Mouse (Mus musculus) thymus, adult 2 months (tissue): ENCODE results near the gene Tchp. TPM values are rescaled to one million over a fixed set of nuclear protein-coding genes. Genes with fewer than 3 reads are reported as not detected.

ENCODE experiments used
- DNase-seq: peaks from one replicate; pipeline ENCODE4 v3.0.0; 2021
- H3K27ac ChIP-seq: fragments of 200-500 bp; 2 replicates; pipeline ENCODE4 v1.5.1; 2012; ENCODE audit warnings: low read length, control low read depth; ENCODE audit not compliant: control insufficient read depth, insufficient read depth
- H3K27me3 ChIP-seq: fragments of 200-500 bp; 2 replicates; pipeline ENCODE4 v1.6.1; 2012; ENCODE audit warnings: mild to moderate bottlenecking, low read length, moderate library complexity, mixed read lengths; ENCODE audit not compliant: control insufficient read depth, insufficient read depth
- H3K36me3 ChIP-seq: fragments of 200-500 bp; 2 replicates; pipeline ENCODE4 v1.6.1; 2012; ENCODE audit warnings: mild to moderate bottlenecking, low read length, moderate library complexity; ENCODE audit not compliant: control insufficient read depth, insufficient read depth
- H3K4me1 ChIP-seq: fragments of 200-500 bp; replicated peaks from 2 replicates; pipeline ENCODE4 v1.6.1; 2012; ENCODE audit warnings: low read length; ENCODE audit not compliant: control insufficient read depth, insufficient read depth
- H3K4me3 ChIP-seq: fragments of 200-500 bp; 2 replicates; pipeline ENCODE4 v1.5.1; 2012; ENCODE audit warnings: mild to moderate bottlenecking, low read length, control low read depth, moderate library complexity; ENCODE audit not compliant: control insufficient read depth, insufficient read depth
- CTCF ChIP-seq: fragments of 200-500 bp; IDR thresholded peaks from 2 replicates; pipeline ENCODE4 v1.5.1; 2012; ENCODE audit warnings: mild to moderate bottlenecking, control low read depth, low read length, moderate library complexity, borderline replicate concordance; ENCODE audit not compliant: control insufficient read depth, poor library complexity, insufficient read depth; ENCODE audit errors: extremely low read depth
- POLR2A ChIP-seq: fragments of 200-500 bp; IDR thresholded peaks from 2 replicates; pipeline ENCODE4 v1.6.1; 2012; ENCODE audit warnings: mild to moderate bottlenecking, low read length, control low read depth, moderate library complexity; ENCODE audit not compliant: control insufficient read depth, poor library complexity, insufficient read depth; ENCODE audit errors: extremely low read depth
- WGBS: fragments of 180-500 bp; shearing (Covaris S2); methylation state at CpG from one replicate; pipeline ENCODE4 v1.1.7; 2018; 5-methylcytosine and 5-hydroxymethylcytosine counted together
- polyA plus RNA-seq: library from polyadenylated mRNA; depleted of rRNA; stranded (reverse); fragments of >200 nt; gene quantifications from 2 replicates; pipeline ENCODE4 v1.2.3, GENCODE M21; 2012

Tchp gene
- polyA plus RNA-seq, 1 experiment = 25.6 TPM

GRCm38 (mm10) chr5:114742572-114742971 lies 35.0 kb downstream of the Tchp start:
- Histone ChIP-seq H3K27me3 (no peaks in the 10 kb centered on the region), H3K36me3 (peaks cover 90% of the 10 kb centered on the region), H3K4me1 (no peaks in the 10 kb centered on the region)

GRCm38 (mm10) chr5:114742998-114743696 lies 35.6 kb downstream of the Tchp start:
- DNase-seq = no peak
- no peak for TF ChIP-seq POLR2A
- TF ChIP-seq CTCF = no peak
- WGBS = 97% methylated on average over 13 of the region's 13 CpGs
- Histone ChIP-seq H3K27me3 (no peaks in the 10 kb centered on the region), H3K4me1 (no peaks in the 10 kb centered on the region), H3K4me3 (no peak overlapping the region), H3K27ac (no peak overlapping the region), H3K36me3 (peaks cover 90% of the 10 kb centered on the region)

More at GRCm38 (mm10) chr5:114742572-114742971, 35.0 kb downstream of the Tchp start:
- no peak overlapping the region for H3K27ac ChIP-seq
- no peak for TF ChIP-seq CTCF
- TF ChIP-seq POLR2A = no peak
- no peak overlapping the region for H3K4me3 ChIP-seq
- no peak for DNase-seq
- WGBS = 96% methylated on average over 10 of the region's 10 CpGs

- Histone ChIP-seq H3K27ac (no peak overlapping the region), H3K4me1 (no peaks in the 10 kb centered on the region), H3K4me3 (no peak overlapping the region), H3K36me3 (peaks cover 90% of the 10 kb centered on the region), H3K27me3 (no peaks in the 10 kb centered on the region)
- 96% methylated on average over 8 of the region's 8 CpGs for WGBS
- DNase-seq = no peak
- no peak for TF ChIP-seq POLR2A
- TF ChIP-seq CTCF = no peak
These were observed 36.1 kb downstream of the Tchp start for GRCm38 (mm10) chr5:114743697-114744090.

- peaks cover 90% of the 10 kb centered on the region for H3K36me3 ChIP-seq
- H3K27me3 ChIP-seq = no peaks in the 10 kb centered on the region
- H3K4me1 ChIP-seq = no peaks in the 10 kb centered on the region
- DNase-seq = no peak
- 87% methylated on average over 5 of the region's 5 CpGs for WGBS
- TF ChIP-seq POLR2A = no peak
- TF ChIP-seq CTCF = no peak
- no peak overlapping the region for H3K4me3 ChIP-seq
- no peak overlapping the region for H3K27ac ChIP-seq
These were observed 38.0 kb downstream of the Tchp start for GRCm38 (mm10) chr5:114745581-114745980.

GRCm38 (mm10) chr5:114746886-114747285 lies 39.3 kb downstream of the Tchp start:
- TF ChIP-seq POLR2A = no peak
- TF ChIP-seq CTCF = no peak
- no peak for DNase-seq
- Histone ChIP-seq H3K27me3 (no peaks in the 10 kb centered on the region), H3K27ac (no peak overlapping the region), H3K36me3 (peaks cover 91% of the 10 kb centered on the region), H3K4me3 (no peak overlapping the region), H3K4me1 (no peaks in the 10 kb centered on the region)
- 96% methylated on average over 4 of the region's 4 CpGs for WGBS

- Histone ChIP-seq H3K4me3 (no peak overlapping the region), H3K27ac (no peak overlapping the region), H3K4me1 (no peaks in the 10 kb centered on the region), H3K27me3 (no peaks in the 10 kb centered on the region), H3K36me3 (peaks cover 91% of the 10 kb centered on the region)
- WGBS = 98% methylated on average over 5 of the region's 5 CpGs
- TF ChIP-seq CTCF (no peak), POLR2A (no peak)
- no peak for DNase-seq
These were observed 40.0 kb downstream of the Tchp start for GRCm38 (mm10) chr5:114747521-114747920.
